Mouse (Mus musculus): ENCODE measurements around the gene Usp50. TPM values are rescaled to one million over a fixed set of nuclear protein-coding genes. Genes with fewer than 3 reads are reported as not detected.

The Usp50 gene
- polyA plus RNA-seq, 1 experiment from 2014 or later, result 3.8 TPM

DNA sequence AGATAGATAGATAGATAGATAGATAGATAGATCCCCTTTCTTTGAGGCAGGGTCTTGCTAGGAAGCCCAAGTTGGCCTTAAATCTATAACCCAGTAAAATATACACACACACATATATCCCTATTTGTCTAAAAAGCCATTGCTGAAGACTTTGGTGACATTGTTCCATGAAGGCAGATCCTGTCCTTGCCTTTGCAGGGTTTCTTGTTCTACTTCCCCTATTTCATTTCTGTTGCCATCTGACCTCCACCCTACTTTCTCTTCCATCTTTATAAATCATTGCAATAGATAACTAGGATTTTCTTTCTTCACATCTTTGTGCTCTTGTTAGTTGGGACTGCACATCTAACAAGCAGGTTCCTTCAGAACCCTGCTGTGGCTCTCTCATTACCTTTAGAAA is 70.3 kb downstream of the Usp50 start:
- peaks cover 7% of the 10 kb centered on the region for H3K4me1 ChIP-seq (replicated peaks; ENCODE audit: control insufficient read depth, insufficient read depth, low read length)
- no peak overlapping the region for H3K9ac ChIP-seq (ENCODE audit: low read depth, low read length)
- H3K4me2 ChIP-seq, result no peak overlapping the region
- 0 out of 2 replicates have a peak, but pooled peaks cover 2% of the 10 kb centered on the region for H3K36me3 ChIP-seq (ENCODE audit: control insufficient read depth, insufficient read depth, low read length)
- no peak for ATAC-seq (replicated peaks; ENCODE audit: low FRiP score)
- H3K27me3 ChIP-seq (replicated peaks; ENCODE audit: control insufficient read depth, insufficient read depth, low read length), result no peaks in the 10 kb centered on the region
- H3K4me3 ChIP-seq (ENCODE audit: low read depth, low read length), result no peak overlapping the region
- no peak overlapping the region for H3K27ac ChIP-seq (ENCODE audit: low read depth, low read length)
- DNase-seq (ENCODE audit: low spot score), result no peak
- no peaks in the 10 kb centered on the region for H3K9me3 ChIP-seq (ENCODE audit: control insufficient read depth, low read length)

DNA sequence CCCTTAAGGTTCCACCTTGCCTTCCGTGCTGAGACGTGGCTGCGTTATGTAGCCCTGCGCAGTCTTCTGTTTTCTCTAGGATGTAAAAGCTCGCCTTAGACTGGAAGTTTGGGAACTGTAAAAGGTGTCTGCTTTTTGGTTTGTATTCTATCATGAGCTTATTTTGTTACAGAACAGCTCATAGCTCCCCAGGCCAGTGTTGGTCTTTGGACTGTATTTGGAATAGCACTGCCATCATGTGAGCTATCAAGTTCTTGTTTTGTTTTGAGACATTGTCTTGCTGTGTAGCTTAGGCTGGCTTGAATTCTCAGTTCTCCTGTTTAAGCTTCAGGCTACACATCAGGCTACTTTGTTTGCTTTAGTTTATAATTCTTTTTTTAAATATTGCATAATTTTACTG is 70.7 kb downstream of the Usp50 start:
- H3K4me2 ChIP-seq, result no peak overlapping the region

DNA sequence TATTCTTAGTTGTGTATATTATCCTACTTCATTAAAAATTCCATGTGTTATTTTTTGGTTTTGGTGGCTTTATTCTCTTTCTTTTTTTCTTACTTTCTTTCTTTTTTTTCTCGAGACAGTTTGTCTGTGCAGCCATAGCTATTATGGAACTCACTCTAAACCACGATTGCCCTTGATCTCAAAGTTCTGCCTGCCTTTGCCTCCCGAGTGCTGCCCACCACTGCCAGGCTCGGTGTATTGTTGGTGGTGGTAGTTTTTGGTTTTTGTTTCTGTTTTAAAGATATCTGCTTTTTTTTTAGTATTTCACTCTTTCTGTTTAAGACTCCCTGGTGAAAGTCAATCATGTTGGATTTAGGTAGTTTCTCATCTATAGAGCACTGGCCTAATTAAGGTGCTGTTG is 74.9 kb downstream of the Usp50 start:
- WGBS, result 66% methylated on average over 4 of the region's 4 CpGs
- H3K9ac ChIP-seq (ENCODE audit: low read depth, low read length), result no peak overlapping the region
- ATAC-seq (replicated peaks; ENCODE audit: low FRiP score), result no peak

More for the DNA sequence above, 70.7 kb downstream of the Usp50 start:
- Histone ChIP-seq H3K36me3 (ENCODE audit: control insufficient read depth, insufficient read depth, low read length) (0 out of 2 replicates have a peak, but pooled peaks cover 2% of the 10 kb centered on the region), H3K4me3 (ENCODE audit: low read depth, low read length) (no peak overlapping the region), H3K9me3 (ENCODE audit: control insufficient read depth, low read length) (no peaks in the 10 kb centered on the region), H3K4me1 (replicated peaks; ENCODE audit: control insufficient read depth, insufficient read depth, low read length) (peaks cover 7% of the 10 kb centered on the region), H3K27me3 (replicated peaks; ENCODE audit: control insufficient read depth, insufficient read depth, low read length) (no peaks in the 10 kb centered on the region), H3K9ac (ENCODE audit: low read depth, low read length) (no peak overlapping the region), H3K27ac (ENCODE audit: low read depth, low read length) (no peak overlapping the region)
- 94% methylated on average over 5 of the region's 5 CpGs for WGBS
- ATAC-seq (replicated peaks; ENCODE audit: low FRiP score), result no peak
- DNase-seq (ENCODE audit: low spot score), result no peak

DNA sequence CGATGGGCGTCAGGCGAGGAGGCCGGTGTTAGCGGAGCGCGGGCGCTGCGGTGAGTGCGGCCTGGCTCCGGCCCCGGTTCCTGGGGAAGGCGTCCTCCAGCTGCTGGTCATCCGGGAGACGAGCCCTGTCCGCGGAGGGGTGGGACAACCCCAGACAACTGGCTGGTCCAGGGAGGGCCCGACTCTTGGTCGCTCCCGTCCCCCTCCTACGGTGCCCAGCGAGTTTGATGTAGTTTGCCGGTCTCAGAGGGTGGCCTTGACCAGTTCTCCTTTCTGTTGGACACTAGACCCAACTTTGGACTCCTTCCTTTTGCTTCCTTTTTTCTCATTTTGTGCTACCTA is 75.9 kb downstream of the Usp50 start:
- Histone ChIP-seq H3K36me3 (ENCODE audit: control insufficient read depth, insufficient read depth, low read length) (no peaks in the 10 kb centered on the region), H3K9me3 (ENCODE audit: control insufficient read depth, low read length) (no peaks in the 10 kb centered on the region), H3K4me1 (replicated peaks; ENCODE audit: control insufficient read depth, insufficient read depth, low read length) (peaks cover 7% of the 10 kb centered on the region), H3K27ac (ENCODE audit: low read depth, low read length) (peak overlapping the region; percentile 67), H3K4me2 (peak overlapping the region; percentile 73), H3K4me3 (ENCODE audit: low read depth, low read length) (peak overlapping the region; percentile 93), H3K27me3 (replicated peaks; ENCODE audit: control insufficient read depth, insufficient read depth, low read length) (peaks cover 2% of the 10 kb centered on the region; the same call in 1 of the 2 replicates), H3K9ac (ENCODE audit: low read depth, low read length) (peak overlapping the region; percentile 75)
- DNase-seq (ENCODE audit: low spot score) (no peak), ATAC-seq (replicated peaks; ENCODE audit: low FRiP score) (peak; percentile 82)
- under 1% methylated on average over 23 of the region's 23 CpGs for WGBS

More for the DNA sequence above, 74.9 kb downstream of the Usp50 start:
- Histone ChIP-seq H3K36me3 (ENCODE audit: control insufficient read depth, insufficient read depth, low read length) (no peaks in the 10 kb centered on the region), H3K4me1 (replicated peaks; ENCODE audit: control insufficient read depth, insufficient read depth, low read length) (peaks cover 7% of the 10 kb centered on the region), H3K27ac (ENCODE audit: low read depth, low read length) (no peak overlapping the region), H3K9me3 (ENCODE audit: control insufficient read depth, low read length) (no peaks in the 10 kb centered on the region), H3K4me3 (ENCODE audit: low read depth, low read length) (peak overlapping the region; percentile 93), H3K27me3 (replicated peaks; ENCODE audit: control insufficient read depth, insufficient read depth, low read length) (peaks cover 2% of the 10 kb centered on the region; the same call in 1 of the 2 replicates), H3K4me2 (peak overlapping the region; percentile 73)
- no peak for DNase-seq (ENCODE audit: low spot score)

DNA sequence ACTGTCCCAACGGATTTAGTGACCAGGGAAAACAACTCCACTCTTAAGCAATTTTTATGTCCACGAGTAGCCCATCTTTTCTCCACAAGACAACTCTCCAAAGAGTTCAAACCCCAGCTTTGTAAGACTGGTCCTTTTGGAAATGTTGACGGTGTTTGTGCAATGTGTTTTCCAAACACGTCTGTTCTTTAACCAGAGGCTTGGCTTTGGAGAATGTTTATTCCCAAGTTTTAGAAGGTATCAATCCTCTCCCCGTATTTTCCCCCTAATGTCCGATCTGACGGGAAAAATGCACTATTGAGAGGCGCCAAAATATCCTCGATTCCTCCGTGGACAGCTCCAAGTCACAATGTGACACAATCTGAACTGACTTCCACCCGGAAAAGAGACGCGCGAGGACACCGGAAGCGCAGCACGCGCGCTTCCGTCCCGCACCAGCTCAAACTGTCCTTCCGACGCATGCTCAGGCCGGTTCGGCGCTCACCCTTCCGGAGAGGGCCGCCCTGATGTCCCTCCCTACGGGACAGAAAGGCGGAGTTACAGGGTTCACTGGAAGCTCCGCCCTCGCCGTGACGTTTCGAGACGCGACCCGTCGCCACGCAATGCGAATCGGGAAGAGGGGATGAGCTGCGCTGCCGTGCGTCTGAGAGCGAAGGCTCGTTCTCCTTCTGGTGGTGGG is 76.4 kb downstream of the Usp50 start, which contains the start of gene Usp8:
Gene Usp8, plus strand, starts transcription at position 570 of the 679 bp plus-strand sequence.
- 3% methylated on average over 47 of the region's 47 CpGs for WGBS
- peak within 1 kb of the TSS; percentile 73 for H3K4me2 ChIP-seq
- H3K4me1 ChIP-seq (replicated peaks; ENCODE audit: control insufficient read depth, insufficient read depth, low read length), result peaks cover 7% of the 10 kb centered on the region
- H3K36me3 ChIP-seq (ENCODE audit: control insufficient read depth, insufficient read depth, low read length), result no peaks in the 10 kb centered on the region
- peak; percentile 96 for DNase-seq (ENCODE audit: low spot score)
- peak within 1 kb of the TSS; percentile 75 for H3K9ac ChIP-seq (ENCODE audit: low read depth, low read length)
- ATAC-seq (replicated peaks; ENCODE audit: low FRiP score), result peak; percentile 100
- peak within 1 kb of the TSS; percentile 93 for H3K4me3 ChIP-seq (ENCODE audit: low read depth, low read length)
- peaks cover 2% of the 10 kb centered on the region; the same call in 1 of the 2 replicates for H3K27me3 ChIP-seq (replicated peaks; ENCODE audit: control insufficient read depth, insufficient read depth, low read length)
- H3K9me3 ChIP-seq (ENCODE audit: control insufficient read depth, low read length), result no peaks in the 10 kb centered on the region
- H3K27ac ChIP-seq (ENCODE audit: low read depth, low read length), result peak within 1 kb of the TSS; percentile 67

DNA sequence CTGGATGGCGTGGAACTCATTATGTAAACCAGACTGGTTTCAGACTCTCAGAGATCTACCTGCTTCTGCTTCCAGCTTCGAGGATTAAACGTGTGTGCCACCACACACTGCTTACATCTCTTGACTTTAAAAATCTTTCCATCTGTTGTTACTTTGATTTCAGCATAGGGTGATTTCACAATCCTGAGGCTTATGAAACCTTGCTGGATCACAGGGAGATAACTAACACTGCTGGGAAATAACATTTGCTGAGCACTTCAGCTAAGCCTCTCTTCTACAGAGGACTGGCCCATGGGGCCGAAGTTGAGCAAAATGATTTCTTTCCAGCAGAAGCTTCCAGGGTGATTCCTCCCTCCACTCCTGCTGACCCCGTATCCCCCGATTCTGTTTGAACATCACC is 88.0 kb downstream of the Usp50 start:
- H3K9ac ChIP-seq (ENCODE audit: low read depth, low read length), result no peak overlapping the region
- no peak overlapping the region for H3K4me2 ChIP-seq
- H3K4me1 ChIP-seq (replicated peaks; ENCODE audit: control insufficient read depth, insufficient read depth, low read length), result no peaks in the 10 kb centered on the region
- DNase-seq (ENCODE audit: low spot score) (no peak), ATAC-seq (replicated peaks; ENCODE audit: low FRiP score) (no peak)
- no peak overlapping the region for H3K4me3 ChIP-seq (ENCODE audit: low read depth, low read length)
- no peaks in the 10 kb centered on the region for H3K36me3 ChIP-seq (ENCODE audit: control insufficient read depth, insufficient read depth, low read length)
- WGBS, result 76% methylated on average over 6 of the region's 6 CpGs
- no peaks in the 10 kb centered on the region for H3K9me3 ChIP-seq (ENCODE audit: control insufficient read depth, low read length)
- H3K27ac ChIP-seq (ENCODE audit: low read depth, low read length), result no peak overlapping the region
- no peaks in the 10 kb centered on the region for H3K27me3 ChIP-seq (replicated peaks; ENCODE audit: control insufficient read depth, insufficient read depth, low read length)

DNA sequence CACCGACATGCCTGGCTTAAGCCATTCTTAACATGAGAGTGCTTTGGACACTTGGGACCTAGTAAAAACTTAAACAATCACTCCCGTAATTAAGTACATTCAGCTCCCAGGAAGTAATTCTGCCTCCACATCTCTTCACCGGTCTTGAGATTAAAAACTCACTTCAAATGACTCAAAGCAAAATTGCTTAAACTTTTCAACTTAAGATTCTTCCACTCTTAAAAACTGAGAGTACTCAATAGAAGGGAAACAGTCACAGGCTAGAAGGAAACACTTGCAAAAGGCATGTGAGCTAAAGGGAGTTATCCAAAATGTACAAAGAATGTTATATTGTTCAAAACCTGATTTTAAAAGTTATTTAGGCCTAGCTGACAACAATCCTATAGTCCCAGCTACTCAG is 92.0 kb downstream of the Usp50 start:
- Histone ChIP-seq H3K4me1 (replicated peaks; ENCODE audit: control insufficient read depth, insufficient read depth, low read length) (no peaks in the 10 kb centered on the region), H3K36me3 (ENCODE audit: control insufficient read depth, insufficient read depth, low read length) (no peaks in the 10 kb centered on the region), H3K4me2 (no peak overlapping the region), H3K4me3 (ENCODE audit: low read depth, low read length) (no peak overlapping the region), H3K9ac (ENCODE audit: low read depth, low read length) (no peak overlapping the region), H3K27ac (ENCODE audit: low read depth, low read length) (no peak overlapping the region), H3K9me3 (ENCODE audit: control insufficient read depth, low read length) (no peaks in the 10 kb centered on the region), H3K27me3 (replicated peaks; ENCODE audit: control insufficient read depth, insufficient read depth, low read length) (no peaks in the 10 kb centered on the region)
- 79% methylated on average over 3 of the region's 3 CpGs for WGBS
- DNase-seq (ENCODE audit: low spot score) (no peak), ATAC-seq (replicated peaks; ENCODE audit: low FRiP score) (no peak)

DNA sequence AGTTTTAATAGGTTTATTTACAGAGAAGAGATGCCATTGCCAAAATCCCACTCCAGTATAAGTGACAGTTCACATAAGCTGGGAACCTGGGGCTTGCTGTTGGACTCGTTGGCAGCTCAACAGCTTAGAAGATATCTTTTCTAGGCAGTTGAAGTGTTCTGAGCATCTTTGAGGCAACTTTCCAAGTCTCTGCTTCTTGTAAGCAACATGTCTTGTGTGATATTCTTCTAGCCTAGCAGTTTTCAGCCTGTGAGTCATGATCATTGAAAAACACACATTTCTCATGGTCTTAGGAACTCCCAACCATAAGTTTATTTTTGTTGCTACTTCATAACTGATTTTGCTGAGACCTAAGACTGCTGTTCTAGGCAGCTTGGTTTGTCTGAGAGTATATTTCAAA is 100.3 kb downstream of the Usp50 start:
- WGBS, result 60% methylated on average over 1 of the region's 1 CpGs
- Histone ChIP-seq H3K27ac (ENCODE audit: low read depth, low read length) (no peak overlapping the region), H3K4me2 (no peak overlapping the region), H3K9me3 (ENCODE audit: control insufficient read depth, low read length) (no peaks in the 10 kb centered on the region), H3K4me1 (replicated peaks; ENCODE audit: control insufficient read depth, insufficient read depth, low read length) (no peaks in the 10 kb centered on the region), H3K36me3 (ENCODE audit: control insufficient read depth, insufficient read depth, low read length) (peaks cover 2% of the 10 kb centered on the region; the same call in 1 of the 2 replicates), H3K27me3 (replicated peaks; ENCODE audit: control insufficient read depth, insufficient read depth, low read length) (no peaks in the 10 kb centered on the region), H3K9ac (ENCODE audit: low read depth, low read length) (no peak overlapping the region), H3K4me3 (ENCODE audit: low read depth, low read length) (no peak overlapping the region)
- DNase-seq (ENCODE audit: low spot score) (no peak), ATAC-seq (replicated peaks; ENCODE audit: low FRiP score) (no peak)

DNA sequence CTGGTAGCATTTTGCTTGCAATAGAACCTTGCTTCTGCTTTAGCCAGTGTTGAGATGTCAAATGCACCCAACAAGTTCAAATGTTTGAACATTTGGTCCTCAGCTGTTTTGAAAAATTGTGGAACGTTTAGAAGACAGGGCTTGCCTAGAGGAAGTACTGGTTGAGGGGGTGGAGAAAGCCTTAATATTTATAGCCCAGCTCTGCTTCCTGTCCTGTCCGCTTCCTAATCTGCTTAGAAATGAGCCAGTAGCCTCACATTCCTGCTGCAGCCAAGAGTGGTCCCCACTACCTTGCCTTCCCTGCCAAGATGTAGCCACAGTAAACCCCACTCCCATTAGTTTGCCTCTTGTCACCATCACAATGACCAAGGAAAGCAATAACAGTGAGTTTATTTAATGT is 100.9 kb downstream of the Usp50 start:
- Histone ChIP-seq H3K9me3 (ENCODE audit: control insufficient read depth, low read length) (no peaks in the 10 kb centered on the region), H3K4me2 (peak overlapping the region; percentile 25), H3K9ac (ENCODE audit: low read depth, low read length) (no peak overlapping the region), H3K4me3 (ENCODE audit: low read depth, low read length) (no peak overlapping the region), H3K27me3 (replicated peaks; ENCODE audit: control insufficient read depth, insufficient read depth, low read length) (no peaks in the 10 kb centered on the region), H3K36me3 (ENCODE audit: control insufficient read depth, insufficient read depth, low read length) (peaks cover 2% of the 10 kb centered on the region; the same call in 1 of the 2 replicates), H3K27ac (ENCODE audit: low read depth, low read length) (no peak overlapping the region), H3K4me1 (replicated peaks; ENCODE audit: control insufficient read depth, insufficient read depth, low read length) (no peaks in the 10 kb centered on the region)
- ATAC-seq (replicated peaks; ENCODE audit: low FRiP score) (no peak), DNase-seq (ENCODE audit: low spot score) (no peak)
- WGBS, result 51% methylated on average over 2 of the region's 2 CpGs
